Mouse (Mus musculus): ENCODE data around the gene Slc3a1. TPM values are rescaled to one million over a fixed set of nuclear protein-coding genes. Genes with fewer than 3 reads are reported as not detected.
A peak's percentile ranks its signal among the peaks of the same experiment; 100 is the strongest.

The Slc3a1 gene
- polyA plus RNA-seq (2014; fragmentation: Nextera tagmentation; extraction: Ambion mirVana): 0.15 TPM in 1 of 2 replicates, not detected in the other

DNA sequence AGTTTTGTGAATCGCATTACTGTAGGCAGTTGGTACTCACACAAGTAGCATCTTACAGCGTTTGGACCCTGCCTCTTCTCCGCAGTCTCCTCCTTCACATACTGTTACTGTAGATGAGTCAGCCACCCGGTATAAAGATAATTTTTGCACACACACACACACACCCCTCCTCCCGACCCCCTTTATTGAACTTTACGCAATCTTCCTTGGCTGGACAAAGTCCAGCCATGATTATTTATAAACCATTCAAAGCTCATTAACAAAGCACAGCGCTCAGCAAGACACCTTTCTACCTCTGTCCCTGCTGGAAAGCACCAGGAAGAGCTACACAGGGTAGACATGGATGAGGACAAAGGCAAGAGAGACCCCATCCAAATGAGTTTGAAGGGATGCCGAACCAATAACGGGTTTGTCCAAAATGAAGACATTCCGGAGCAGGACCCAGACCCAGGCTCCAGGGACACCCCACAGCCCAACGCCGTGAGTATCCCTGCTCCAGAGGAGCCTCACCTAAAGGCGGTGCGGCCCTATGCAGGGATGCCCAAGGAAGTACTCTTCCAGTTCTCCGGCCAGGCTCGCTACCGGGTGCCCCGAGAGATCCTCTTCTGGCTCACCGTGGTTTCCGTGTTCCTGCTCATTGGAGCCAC is at the start of gene Slc3a1:
Gene Slc3a1, plus strand, starts transcription at position 284 of the 647 bp plus-strand sequence.
- Histone ChIP-seq H3K4me1 (ENCODE audit: control insufficient read depth in 2 of 2, insufficient read depth in 2 of 2, low read length in 2 of 2) (no peaks in the 10 kb centered on the region), H3K27ac (replicated peaks in 1 of 2; ENCODE audit: control insufficient read depth in 1 of 2, insufficient read depth in 1 of 2, low read depth in 2 of 2, low read length in 2 of 2) (no peak within 1 kb of the TSS), H3K9me3 (ENCODE audit: control insufficient read depth, low read length) (no peaks in the 10 kb centered on the region), H3K4me2 (ENCODE audit: low read length) (no peak within 1 kb of the TSS), H3K36me3 (ENCODE audit: control insufficient read depth, insufficient read depth, low read length) (no peaks in the 10 kb centered on the region), H3K9ac (ENCODE audit: low read length) (no peak within 1 kb of the TSS), H3K27me3 (ENCODE audit: control insufficient read depth, insufficient read depth, low read length) (no peaks in the 10 kb centered on the region), H3K4me3 (ENCODE audit: control insufficient read depth in 1 of 2, insufficient read depth in 1 of 2, low read depth in 1 of 2, low read length in 2 of 2) (no peak within 1 kb of the TSS)
- 90% methylated on average over 20 of the region's 20 CpGs for WGBS
- no peak for ATAC-seq (ENCODE audit: insufficient number of reproducible peaks, insufficient read depth, low FRiP score, low read depth)

GRCm38 (mm10) chr17:84981721-84982120 is 46.5 kb upstream of the Slc3a1 start:
- Histone ChIP-seq H3K27ac (replicated peaks in 1 of 2; ENCODE audit: control insufficient read depth in 1 of 2, insufficient read depth in 1 of 2, low read depth in 2 of 2, low read length in 2 of 2) (no peak overlapping the region), H3K4me3 (ENCODE audit: control insufficient read depth in 1 of 2, insufficient read depth in 1 of 2, low read depth in 1 of 2, low read length in 2 of 2) (no peak overlapping the region), H3K4me2 (ENCODE audit: low read length) (no peak overlapping the region), H3K36me3 (ENCODE audit: control insufficient read depth, insufficient read depth, low read length) (no peaks in the 10 kb centered on the region), H3K9me3 (ENCODE audit: control insufficient read depth, low read length) (peaks cover 12% of the 10 kb centered on the region), H3K4me1 (ENCODE audit: control insufficient read depth in 2 of 2, insufficient read depth in 2 of 2, low read length in 2 of 2) (peaks cover 4 to 9% of the 10 kb centered on the region in 2 experiments), H3K27me3 (ENCODE audit: control insufficient read depth, insufficient read depth, low read length) (no peaks in the 10 kb centered on the region), H3K9ac (ENCODE audit: low read length) (no peak overlapping the region)
- 92% methylated on average over 1 of the region's 1 CpGs for WGBS
- ATAC-seq (ENCODE audit: insufficient number of reproducible peaks, insufficient read depth, low FRiP score, low read depth): no peak

DNA sequence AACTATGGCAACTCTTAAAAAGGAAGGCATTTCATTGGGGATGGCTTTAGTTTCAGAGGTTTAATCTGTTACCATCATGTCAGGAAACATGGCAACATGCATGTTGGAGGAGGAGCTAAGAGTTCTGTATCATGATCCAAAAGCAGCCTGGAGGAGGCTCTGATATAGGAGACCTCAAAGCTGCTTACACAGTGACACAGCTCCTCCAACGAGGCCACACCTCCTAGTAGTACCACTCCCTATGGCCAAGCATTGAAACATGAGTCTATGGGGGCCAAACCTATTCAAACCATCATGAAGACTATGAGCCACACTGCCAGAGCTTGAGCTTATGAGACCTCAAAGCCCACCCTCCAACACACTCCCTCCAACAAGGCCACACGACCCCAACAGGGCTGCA is 45.4 kb upstream of the Slc3a1 start:
- WGBS: 78% methylated on average over 2 of the region's 2 CpGs

GRCm38 (mm10) chr17:84986368-84986767 is 41.8 kb upstream of the Slc3a1 start:
- H3K9me3 ChIP-seq (ENCODE audit: control insufficient read depth, low read length): no peaks in the 10 kb centered on the region
- peaks cover 10 to 24% of the 10 kb centered on the region in 2 experiments for H3K4me1 ChIP-seq (ENCODE audit: control insufficient read depth in 2 of 2, insufficient read depth in 2 of 2, low read length in 2 of 2)
- no peak for ATAC-seq (ENCODE audit: insufficient number of reproducible peaks, insufficient read depth, low FRiP score, low read depth)
- no peak overlapping the region for H3K9ac ChIP-seq (ENCODE audit: low read length)
- H3K4me2 ChIP-seq (ENCODE audit: low read length): no peak overlapping the region
- H3K27me3 ChIP-seq (ENCODE audit: control insufficient read depth, insufficient read depth, low read length): no peaks in the 10 kb centered on the region
- H3K4me3 ChIP-seq (ENCODE audit: control insufficient read depth in 1 of 2, insufficient read depth in 1 of 2, low read depth in 1 of 2, low read length in 2 of 2): no peak overlapping the region
- 39% methylated on average over 5 of the region's 5 CpGs for WGBS
- H3K27ac ChIP-seq (replicated peaks in 1 of 2; ENCODE audit: control insufficient read depth in 1 of 2, insufficient read depth in 1 of 2, low read depth in 2 of 2, low read length in 2 of 2): no peak overlapping the region
- H3K36me3 ChIP-seq (ENCODE audit: control insufficient read depth, insufficient read depth, low read length): no peaks in the 10 kb centered on the region

More for the DNA sequence above, 45.4 kb upstream of the Slc3a1 start:
- ATAC-seq (ENCODE audit: insufficient number of reproducible peaks, insufficient read depth, low FRiP score, low read depth): no peak
- Histone ChIP-seq H3K36me3 (ENCODE audit: control insufficient read depth, insufficient read depth, low read length) (no peaks in the 10 kb centered on the region), H3K9me3 (ENCODE audit: control insufficient read depth, low read length) (peaks cover 7% of the 10 kb centered on the region; the same call in 1 of the 2 replicates), H3K4me3 (ENCODE audit: control insufficient read depth in 1 of 2, insufficient read depth in 1 of 2, low read depth in 1 of 2, low read length in 2 of 2) (no peak overlapping the region), H3K27me3 (ENCODE audit: control insufficient read depth, insufficient read depth, low read length) (no peaks in the 10 kb centered on the region), H3K4me2 (ENCODE audit: low read length) (no peak overlapping the region), H3K27ac (replicated peaks in 1 of 2; ENCODE audit: control insufficient read depth in 1 of 2, insufficient read depth in 1 of 2, low read depth in 2 of 2, low read length in 2 of 2) (no peak overlapping the region), H3K4me1 (ENCODE audit: control insufficient read depth in 2 of 2, insufficient read depth in 2 of 2, low read length in 2 of 2) (peaks cover 8 to 18% of the 10 kb centered on the region in 2 experiments), H3K9ac (ENCODE audit: low read length) (no peak overlapping the region)

DNA sequence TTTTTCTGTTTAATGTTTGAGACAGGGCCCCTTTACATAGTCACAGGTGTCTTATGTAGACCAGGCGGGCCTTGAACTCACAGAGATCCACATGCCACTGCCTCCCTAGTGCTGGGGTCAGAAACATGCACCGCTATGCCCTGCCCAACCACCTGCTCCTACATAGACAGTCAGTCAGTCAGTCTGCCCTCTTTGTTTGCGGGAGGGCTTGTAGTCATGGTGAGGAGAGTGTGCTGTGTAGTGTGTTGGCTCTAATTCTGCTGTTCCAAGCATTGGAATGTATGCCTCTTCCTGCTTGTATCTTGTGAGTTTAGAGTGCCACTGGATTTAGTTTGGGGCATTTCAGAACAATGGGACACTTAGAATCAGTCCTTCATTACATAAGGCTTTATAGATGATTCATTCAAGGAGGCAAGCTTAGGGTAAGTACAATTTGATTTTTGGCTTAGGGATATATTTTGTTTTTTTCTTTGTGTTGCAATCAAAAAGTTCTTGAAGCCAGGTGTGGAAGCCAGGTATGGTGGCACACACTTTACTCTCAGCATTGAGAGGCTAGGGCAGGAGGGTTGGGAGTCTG is 40.3 kb upstream of the Slc3a1 start:
- no peak overlapping the region for H3K4me2 ChIP-seq (ENCODE audit: low read length)
- no peaks in the 10 kb centered on the region for H3K9me3 ChIP-seq (ENCODE audit: control insufficient read depth, low read length)
- peaks cover 10 to 24% of the 10 kb centered on the region in 2 experiments for H3K4me1 ChIP-seq (ENCODE audit: control insufficient read depth in 2 of 2, insufficient read depth in 2 of 2, low read length in 2 of 2)
- 64% methylated on average over 3 of the region's 3 CpGs for WGBS
- 0 out of 2 replicates have a peak, but pooled peaks have one; percentile 35 for ATAC-seq (ENCODE audit: insufficient number of reproducible peaks, insufficient read depth, low FRiP score, low read depth)
- no peak overlapping the region for H3K9ac ChIP-seq (ENCODE audit: low read length)
- no peak overlapping the region for H3K4me3 ChIP-seq (ENCODE audit: control insufficient read depth in 1 of 2, insufficient read depth in 1 of 2, low read depth in 1 of 2, low read length in 2 of 2)
- no peaks in the 10 kb centered on the region for H3K27me3 ChIP-seq (ENCODE audit: control insufficient read depth, insufficient read depth, low read length)
- no peak overlapping the region for H3K27ac ChIP-seq (replicated peaks in 1 of 2; ENCODE audit: control insufficient read depth in 1 of 2, insufficient read depth in 1 of 2, low read depth in 2 of 2, low read length in 2 of 2)
- no peaks in the 10 kb centered on the region for H3K36me3 ChIP-seq (ENCODE audit: control insufficient read depth, insufficient read depth, low read length)

DNA sequence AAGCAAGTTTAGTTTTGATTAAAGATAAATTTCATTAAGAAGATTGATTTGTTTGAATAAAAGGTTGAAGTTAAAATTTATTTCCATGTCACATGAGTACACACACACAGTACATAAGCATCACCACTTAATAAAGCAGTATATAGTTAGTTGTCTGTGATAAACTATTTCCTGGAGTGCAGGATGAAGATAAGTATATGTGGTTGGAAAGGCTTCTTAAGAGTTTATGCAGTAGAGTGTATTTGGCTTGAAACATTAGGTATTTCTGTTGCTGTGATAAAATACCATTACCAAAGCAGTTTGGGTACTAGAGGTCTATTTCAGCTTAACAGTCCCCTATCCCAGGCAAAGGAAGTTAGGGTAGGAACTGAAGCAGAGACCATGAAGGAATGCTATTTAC is 39.7 kb upstream of the Slc3a1 start:
- Histone ChIP-seq H3K9me3 (ENCODE audit: control insufficient read depth, low read length) (no peaks in the 10 kb centered on the region), H3K27me3 (ENCODE audit: control insufficient read depth, insufficient read depth, low read length) (no peaks in the 10 kb centered on the region), H3K4me1 (ENCODE audit: control insufficient read depth in 2 of 2, insufficient read depth in 2 of 2, low read length in 2 of 2) (peaks cover 10 to 24% of the 10 kb centered on the region in 2 experiments), H3K36me3 (ENCODE audit: control insufficient read depth, insufficient read depth, low read length) (peaks cover 3% of the 10 kb centered on the region; the same call in 1 of the 2 replicates), H3K4me2 (ENCODE audit: low read length) (no peak overlapping the region), H3K27ac (replicated peaks in 1 of 2; ENCODE audit: control insufficient read depth in 1 of 2, insufficient read depth in 1 of 2, low read depth in 2 of 2, low read length in 2 of 2) (no peak overlapping the region), H3K4me3 (ENCODE audit: control insufficient read depth in 1 of 2, insufficient read depth in 1 of 2, low read depth in 1 of 2, low read length in 2 of 2) (no peak overlapping the region), H3K9ac (ENCODE audit: low read length) (no peak overlapping the region)
- ATAC-seq (ENCODE audit: insufficient number of reproducible peaks, insufficient read depth, low FRiP score, low read depth): no peak

DNA sequence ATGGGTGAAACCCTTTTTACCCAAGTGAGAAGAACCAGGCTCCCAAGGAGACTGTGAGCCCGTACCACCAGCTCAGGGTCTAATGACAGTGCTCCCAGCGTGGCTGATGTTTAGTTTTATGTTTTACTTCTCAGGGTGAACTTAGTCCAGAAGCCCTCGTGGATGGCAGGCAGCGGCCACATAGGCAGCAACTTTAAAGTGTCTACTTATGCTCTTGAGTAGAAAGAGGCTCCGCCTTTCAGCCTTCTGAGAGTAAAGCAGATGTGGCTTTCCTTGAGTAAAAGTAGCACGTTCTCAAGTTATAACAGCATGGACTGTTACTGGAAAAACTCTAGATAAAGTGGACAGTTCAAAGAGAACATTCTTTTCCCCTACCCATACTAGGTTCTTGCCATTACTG is 32.3 kb upstream of the Slc3a1 start:
- WGBS: 58% methylated on average over 6 of the region's 6 CpGs
- Histone ChIP-seq H3K4me2 (ENCODE audit: low read length) (no peak overlapping the region), H3K9me3 (ENCODE audit: control insufficient read depth, low read length) (no peaks in the 10 kb centered on the region), H3K36me3 (ENCODE audit: control insufficient read depth, insufficient read depth, low read length) (peaks cover 16% of the 10 kb centered on the region), H3K9ac (ENCODE audit: low read length) (no peak overlapping the region), H3K4me1 (ENCODE audit: control insufficient read depth in 2 of 2, insufficient read depth in 2 of 2, low read length in 2 of 2) (peaks cover 3 to 10% of the 10 kb centered on the region in 2 experiments; a peak in 3 of 4 replicates), H3K4me3 (ENCODE audit: control insufficient read depth in 1 of 2, insufficient read depth in 1 of 2, low read depth in 1 of 2, low read length in 2 of 2) (no peak overlapping the region), H3K27ac (replicated peaks in 1 of 2; ENCODE audit: control insufficient read depth in 1 of 2, insufficient read depth in 1 of 2, low read depth in 2 of 2, low read length in 2 of 2) (no peak overlapping the region), H3K27me3 (ENCODE audit: control insufficient read depth, insufficient read depth, low read length) (no peaks in the 10 kb centered on the region)
- ATAC-seq (ENCODE audit: insufficient number of reproducible peaks, insufficient read depth, low FRiP score, low read depth): no peak

Data from heart, embryonic 14.5 days (tissue).